Mouse (Mus musculus) spleen, postnatal 4 days (tissue): ENCODE results near the gene Arid1b.

Experiments
- DNase-seq, 2 experiments: peaks; one replicate each; pipeline ENCODE4 v3.0.0; 2022; ENCODE audit warnings: low spot score in 2 of 2

The Arid1b gene

DNA sequence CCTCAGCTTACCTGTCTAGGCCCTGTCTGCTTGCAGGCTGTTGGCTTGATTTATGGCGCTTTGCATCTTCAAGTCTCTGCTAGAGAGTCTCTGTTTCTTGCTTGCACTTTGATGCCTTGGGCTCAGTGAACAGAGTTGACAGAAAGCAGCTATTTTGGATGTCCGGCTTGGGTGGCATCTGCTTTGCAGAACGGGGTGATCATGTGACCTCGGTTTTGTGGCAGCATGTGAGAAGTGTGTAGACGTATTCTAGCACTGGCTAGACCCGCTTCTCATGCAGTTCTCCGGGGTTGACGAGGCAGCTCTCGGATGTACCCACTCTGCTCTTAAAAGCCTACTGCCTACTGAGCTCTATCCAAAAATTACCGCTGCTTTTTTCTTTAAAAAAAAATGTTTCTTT is 22.9 kb downstream of the Arid1b start:
- no peak for DNase-seq

DNA sequence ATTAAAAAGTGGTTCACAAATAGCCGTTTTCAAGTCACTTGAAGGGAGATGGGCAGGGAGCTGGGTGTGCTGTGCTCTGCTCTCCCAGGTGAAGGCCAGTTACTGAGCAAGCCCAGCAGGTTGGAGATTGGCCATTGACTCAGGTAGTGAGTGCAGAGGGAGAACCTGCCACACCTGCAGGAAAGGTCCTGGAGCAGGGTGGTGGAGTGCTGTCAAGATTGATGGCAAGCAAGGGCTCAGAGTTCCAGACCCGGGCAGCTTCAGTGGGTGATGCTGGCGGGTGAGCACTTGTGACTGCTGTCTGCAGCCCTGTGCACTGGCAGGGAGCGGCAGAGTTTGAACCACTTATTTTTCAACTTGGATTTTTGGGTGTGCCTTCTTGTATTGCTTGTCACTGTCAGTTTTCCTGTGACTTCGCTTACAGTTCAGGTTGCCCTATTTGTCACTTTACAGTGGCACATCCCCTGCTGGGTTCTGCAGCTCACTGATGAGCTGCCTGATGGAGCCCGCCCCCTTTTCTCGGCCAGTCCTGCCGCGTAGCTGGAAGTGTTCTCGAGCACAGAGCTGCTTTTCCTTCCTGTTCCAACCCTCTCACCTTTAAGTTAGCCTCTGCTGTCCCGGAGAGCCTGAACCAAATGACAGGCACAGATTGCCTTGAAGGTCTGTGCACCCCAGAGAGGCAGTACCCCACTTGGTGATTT is 27.3 kb downstream of the Arid1b start:
- no peak for DNase-seq

DNA sequence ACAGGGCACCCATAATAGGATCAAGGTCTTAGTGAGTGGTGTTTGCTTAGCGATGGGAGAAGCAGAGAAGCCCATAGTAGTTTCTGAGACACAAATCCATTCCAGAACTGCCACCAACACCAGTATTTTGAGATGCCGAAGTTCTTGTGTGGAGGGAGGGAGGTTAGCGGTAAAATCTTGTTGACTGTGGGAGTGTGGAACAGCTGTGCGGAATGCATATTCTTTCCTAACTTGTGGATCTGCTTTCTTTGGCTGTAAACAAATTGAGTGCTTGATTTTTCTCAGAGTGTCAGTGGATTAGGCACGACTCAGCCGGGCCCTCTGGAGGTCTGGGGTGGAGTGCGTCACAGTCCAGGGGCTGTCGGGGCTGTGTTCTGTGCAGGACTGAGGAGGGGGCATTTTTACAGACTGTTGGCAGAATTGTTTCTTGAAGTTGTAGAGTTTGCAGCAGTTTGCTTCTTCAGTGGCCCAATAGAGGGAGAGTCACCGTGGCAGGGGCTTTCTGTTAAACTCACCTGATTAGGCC is 27.9 kb downstream of the Arid1b start:
- DNase-seq: no peak

DNA sequence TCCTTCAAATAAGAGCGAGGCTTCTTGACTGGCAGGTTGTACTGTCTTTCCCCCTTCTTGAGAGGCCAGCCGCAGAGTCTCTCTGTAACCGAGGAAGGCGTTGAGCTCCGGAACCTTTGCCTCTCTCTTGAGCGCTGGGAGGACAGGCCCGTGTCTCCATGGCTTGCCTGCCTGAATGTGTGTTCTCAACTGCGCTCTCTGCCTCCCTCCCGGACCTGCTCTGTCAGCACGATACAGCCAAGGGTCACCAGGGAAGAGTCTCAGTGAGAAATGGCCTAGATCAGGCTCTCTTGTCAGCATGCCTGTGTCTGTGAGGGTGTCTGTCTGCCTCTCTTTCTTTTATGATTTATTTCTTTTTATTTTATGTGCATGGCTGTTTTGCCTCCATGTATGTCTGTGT is 29.6 kb downstream of the Arid1b start:
- no peak for DNase-seq

- DNase-seq: no peak
These were observed 31.3 kb downstream of the Arid1b start for GRCm38 (mm10) chr17:5025400-5025799.

- DNase-seq: no peak
These were observed 32.4 kb downstream of the Arid1b start for GRCm38 (mm10) chr17:5026578-5026977.

- DNase-seq: no peak
These were observed 35.0 kb downstream of the Arid1b start for GRCm38 (mm10) chr17:5029148-5029547.

- no peak for DNase-seq
These were observed 36.2 kb downstream of the Arid1b start for GRCm38 (mm10) chr17:5030290-5030689.

- DNase-seq: no peak
These were observed 39.2 kb downstream of the Arid1b start for GRCm38 (mm10) chr17:5033346-5033745.

DNA sequence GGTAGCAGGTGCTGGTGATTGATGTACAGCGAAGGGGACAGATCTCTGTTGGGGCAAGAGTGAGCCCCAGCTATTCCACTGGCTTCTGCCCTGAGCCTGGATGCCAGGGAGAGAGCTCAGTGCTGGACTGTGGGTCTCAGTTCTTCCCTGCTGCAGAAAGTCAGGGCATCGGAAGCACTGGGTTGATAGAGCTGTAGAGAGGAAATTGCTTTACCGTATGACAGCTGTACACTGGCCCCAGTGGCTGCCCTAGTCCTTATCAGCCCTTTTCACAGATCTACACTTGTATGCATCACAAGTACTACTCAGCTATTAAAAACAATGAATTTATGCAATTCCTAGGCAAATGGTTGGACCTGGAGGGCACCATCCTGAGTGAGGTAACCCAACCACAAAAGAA is 40.1 kb downstream of the Arid1b start:
- DNase-seq: no peak

- DNase-seq: no peak
These were observed 42.2 kb downstream of the Arid1b start for GRCm38 (mm10) chr17:5036200-5036835.

DNA sequence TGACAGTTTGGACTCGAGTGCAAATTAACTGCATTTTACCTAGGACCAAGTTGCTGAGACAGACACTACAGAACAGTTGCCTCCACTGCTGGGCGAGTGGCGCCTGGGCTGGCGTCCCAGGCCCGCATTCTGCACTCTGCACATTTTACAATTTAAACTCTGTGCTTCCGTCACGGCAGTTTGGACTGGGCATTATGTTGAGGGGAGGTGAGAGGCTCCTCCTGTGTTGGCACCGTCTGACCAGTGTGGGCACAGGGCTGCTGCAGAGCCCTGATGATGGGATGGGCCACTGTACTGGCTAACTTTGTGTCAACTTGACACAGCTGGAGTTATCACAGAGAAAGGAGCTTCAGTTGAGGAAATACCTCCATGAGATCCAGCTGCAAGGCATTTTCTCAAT is 43.1 kb downstream of the Arid1b start:
- DNase-seq: no peak

DNA sequence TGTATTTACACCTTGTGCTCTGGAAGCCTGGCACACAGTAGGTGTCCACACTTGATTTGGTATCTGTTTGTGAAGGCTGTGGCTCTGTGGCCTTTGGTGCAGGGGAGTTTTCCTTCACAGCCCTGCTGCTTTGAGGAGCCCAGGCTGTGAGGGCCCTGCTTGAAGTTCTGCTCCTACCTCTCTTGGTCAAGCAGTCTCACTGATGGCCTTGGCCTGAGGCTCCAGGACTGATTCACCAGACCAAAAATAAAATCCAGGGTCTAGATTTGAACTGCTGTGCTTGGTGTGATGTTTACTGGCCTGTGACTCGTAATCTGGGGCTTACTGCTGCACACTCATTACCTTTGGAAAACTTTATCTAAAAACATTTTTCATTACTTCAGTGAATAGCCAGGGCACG is 45.7 kb downstream of the Arid1b start:
- DNase-seq: no peak

DNA sequence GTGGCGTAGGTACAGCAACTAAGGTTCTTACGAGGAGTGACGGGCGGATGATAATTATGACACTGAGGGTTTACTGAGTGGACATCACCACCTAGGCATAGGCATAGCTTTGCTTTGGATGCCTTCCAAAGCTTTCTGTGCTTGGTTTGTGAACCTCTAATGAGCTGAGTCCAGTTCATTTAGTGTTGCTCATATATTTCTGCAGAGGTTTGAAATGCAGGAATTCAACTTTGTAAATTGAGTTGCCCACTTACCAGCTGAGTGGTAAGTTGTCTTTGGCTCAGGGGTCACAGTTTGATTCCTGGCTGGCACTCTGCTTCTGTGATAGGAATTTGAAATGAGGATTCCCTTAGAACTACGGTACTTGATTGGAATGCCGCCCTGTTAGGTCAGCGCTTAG is 49.7 kb downstream of the Arid1b start:
- DNase-seq: no peak

GRCm38 (mm10) chr17:5045613-5046012 is 51.5 kb downstream of the Arid1b start:
- no peak for DNase-seq

- no peak for DNase-seq
These were observed 53.2 kb downstream of the Arid1b start for GRCm38 (mm10) chr17:5047373-5047772.

DNA sequence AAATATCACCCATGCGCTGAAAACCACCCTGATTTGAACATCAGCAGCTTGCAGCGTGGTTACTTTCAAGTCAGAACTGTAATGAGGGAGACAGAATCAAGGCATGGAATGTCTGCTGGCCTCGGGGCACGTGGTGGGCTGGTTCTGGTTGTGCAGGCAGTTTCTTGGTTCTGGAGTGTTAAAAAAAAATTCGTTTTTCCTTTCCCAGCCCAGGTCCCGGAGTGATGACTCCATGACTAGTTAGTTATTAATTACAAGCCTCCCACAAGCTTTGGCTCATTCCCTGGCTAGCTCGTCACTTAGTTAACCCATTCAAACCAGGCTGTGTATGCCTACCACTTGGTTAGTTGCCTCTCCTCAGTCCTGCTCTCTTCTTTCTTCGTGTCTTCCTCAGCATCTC is 56.1 kb downstream of the Arid1b start:
- no peak for DNase-seq

GRCm38 (mm10) chr17:5050970-5051530 is 56.9 kb downstream of the Arid1b start:
- DNase-seq: no peak

- no peak for DNase-seq
These were observed 58.1 kb downstream of the Arid1b start for GRCm38 (mm10) chr17:5052091-5052799.

DNA sequence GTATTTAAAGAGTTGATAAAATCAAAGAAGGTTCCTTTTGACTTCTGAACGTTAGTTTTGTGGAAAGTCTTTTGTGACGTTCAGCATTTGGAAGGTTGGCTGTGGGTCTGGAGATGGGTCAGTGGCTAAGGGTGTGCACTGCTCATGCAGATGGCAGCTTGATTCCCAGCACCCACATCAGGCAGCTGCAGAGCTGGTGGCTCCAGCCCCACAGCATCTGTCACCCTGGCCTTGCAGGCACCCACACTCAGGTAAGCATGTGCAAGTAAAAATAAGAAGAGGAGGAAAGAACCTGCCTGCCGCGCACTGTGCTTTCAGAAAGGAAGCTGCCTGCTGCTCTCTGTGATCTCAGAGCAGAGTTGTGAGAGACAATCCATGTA is 58.7 kb downstream of the Arid1b start:
- no peak for DNase-seq

- DNase-seq: no peak
These were observed 59.1 kb downstream of the Arid1b start for GRCm38 (mm10) chr17:5053201-5053600.

DNA sequence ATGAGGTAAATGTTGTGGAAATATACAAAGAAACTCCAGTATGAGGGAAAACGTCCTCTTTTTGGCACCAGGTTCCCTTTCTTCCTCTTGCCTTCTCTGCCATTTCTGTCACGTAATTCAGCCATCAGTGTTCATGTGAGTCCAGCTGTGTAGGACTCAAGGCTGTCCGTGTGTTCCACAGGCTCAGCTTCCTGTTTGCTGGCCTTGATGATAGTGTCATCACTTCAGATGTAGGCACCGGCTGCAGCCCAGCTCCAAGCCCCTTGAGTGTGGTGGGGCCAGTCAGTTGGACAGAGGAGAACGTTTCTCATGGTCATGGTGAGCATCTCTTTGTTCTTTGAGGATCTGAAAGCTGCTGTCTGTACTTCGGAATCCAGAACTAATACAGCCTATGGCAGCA is 61.3 kb downstream of the Arid1b start:
- DNase-seq: no peak

- no peak for DNase-seq
These were observed 62.5 kb downstream of the Arid1b start for GRCm38 (mm10) chr17:5056654-5057053.
